Mouse (Mus musculus): ENCODE results near the gene Evpl. TPM values are rescaled to one million over a fixed set of nuclear protein-coding genes. Genes with fewer than 3 reads are reported as not detected.
"Not testable (repeated sequence)": the region's sequence is repeated elsewhere in the genome, so short reads cannot be mapped to it uniquely, and the experiment has no call there.

Gene Evpl
- total RNA-seq (2021) = under 1 TPM; 0.15 to 0.46 TPM
- long read RNA-seq, experiment 1 = 0 reads
- long read RNA-seq, experiment 2 = 0 reads

DNA sequence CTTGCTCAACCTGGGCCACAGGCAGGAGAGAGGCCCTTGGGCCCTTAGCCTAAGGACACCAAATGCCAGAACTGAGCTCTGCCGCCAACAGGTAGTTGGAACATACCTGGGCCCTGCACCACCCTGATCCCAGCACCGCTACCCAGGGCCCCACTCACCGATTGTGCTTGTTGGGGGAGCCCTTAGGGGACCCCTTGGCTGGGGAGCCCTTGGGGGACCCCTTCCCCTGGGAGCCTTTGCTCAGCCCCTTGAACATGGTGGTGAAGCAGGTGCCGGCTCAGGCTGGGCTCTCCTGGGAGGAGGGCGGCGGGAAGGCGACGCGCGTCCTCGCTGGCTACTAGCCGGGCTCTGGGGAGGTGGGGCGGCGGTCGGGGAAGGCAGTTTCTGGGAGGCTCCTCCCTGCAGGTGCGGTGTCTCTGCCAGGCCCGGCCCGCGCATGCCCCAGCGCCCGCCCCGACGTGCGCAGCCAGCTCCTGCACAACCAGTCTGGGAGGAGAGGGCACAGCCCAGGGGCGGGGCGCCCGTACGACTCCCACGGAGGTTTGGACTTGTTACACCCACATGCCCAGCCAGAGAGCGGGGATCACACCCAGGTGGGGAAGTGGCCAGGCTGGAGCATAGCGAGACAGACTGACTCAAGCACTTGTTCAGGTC lies at the start of gene Evpl:
Gene Evpl, minus strand, starts transcription at position 336 of the 654 bp plus-strand sequence.
- peak; percentile 21 to 58 for DNase-seq

DNA sequence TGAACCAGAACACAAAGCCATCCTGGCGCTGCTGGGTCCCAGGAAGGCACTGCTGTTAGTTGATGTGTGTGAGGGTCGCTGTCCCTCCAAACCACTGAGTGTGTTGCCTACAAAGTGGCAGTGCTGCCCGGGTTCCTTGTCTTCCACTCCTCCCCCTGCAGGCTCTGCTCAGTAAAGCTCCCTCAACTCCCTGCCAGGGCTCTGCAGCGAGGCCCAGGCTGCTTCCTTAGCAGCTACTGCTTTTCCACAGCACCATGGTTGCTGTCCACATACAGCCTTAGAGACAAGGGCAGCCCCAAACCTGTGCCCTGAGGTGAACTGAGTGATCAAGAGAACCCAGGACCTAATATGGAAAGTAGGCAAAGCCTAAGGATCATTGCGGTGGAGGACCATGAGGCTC lies 49.5 kb upstream of the Evpl start:
- no peak for DNase-seq

DNA sequence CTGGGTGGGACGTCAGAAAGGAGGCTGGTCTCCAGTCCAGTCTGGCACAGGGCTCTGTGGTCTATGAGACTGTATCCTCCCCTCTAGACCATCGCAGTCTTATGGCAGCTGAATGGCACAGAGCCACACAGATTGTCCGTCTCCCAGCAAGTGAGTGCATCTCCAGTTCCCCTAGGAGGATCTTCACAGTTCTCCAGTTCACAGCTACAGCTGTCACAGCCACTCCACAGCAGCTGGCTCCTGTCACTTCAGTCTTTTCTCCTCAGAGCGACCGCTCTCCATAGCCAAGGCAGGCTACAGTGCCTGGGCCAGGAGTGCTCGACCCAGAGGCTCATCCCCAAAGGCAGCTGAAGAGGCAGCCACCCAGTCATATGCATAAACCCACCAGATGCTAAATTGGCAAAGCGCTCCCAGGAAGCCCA lies 47.9 kb upstream of the Evpl start:
- DNase-seq = peak; percentile 41 to 55

DNA sequence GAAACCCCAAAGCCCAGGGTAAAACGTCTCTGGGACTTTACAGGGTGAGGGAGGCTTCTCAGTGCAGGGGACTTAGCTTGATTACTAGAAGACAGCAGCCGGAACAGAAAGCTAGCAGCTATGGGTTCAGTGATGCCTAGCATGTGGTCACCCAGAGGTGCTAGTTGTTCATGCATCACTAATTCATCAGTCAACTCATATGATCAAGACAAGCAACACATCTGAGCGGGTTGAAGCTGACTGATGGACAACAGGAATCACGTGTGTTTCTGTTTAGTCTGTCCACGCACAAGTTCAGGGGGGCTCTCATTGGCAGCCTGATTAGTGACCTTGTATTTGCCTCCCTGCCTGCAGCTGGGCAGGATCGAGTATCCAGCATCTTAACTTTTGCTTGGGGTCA lies 46.1 kb upstream of the Evpl start:
- DNase-seq = no peak

DNA sequence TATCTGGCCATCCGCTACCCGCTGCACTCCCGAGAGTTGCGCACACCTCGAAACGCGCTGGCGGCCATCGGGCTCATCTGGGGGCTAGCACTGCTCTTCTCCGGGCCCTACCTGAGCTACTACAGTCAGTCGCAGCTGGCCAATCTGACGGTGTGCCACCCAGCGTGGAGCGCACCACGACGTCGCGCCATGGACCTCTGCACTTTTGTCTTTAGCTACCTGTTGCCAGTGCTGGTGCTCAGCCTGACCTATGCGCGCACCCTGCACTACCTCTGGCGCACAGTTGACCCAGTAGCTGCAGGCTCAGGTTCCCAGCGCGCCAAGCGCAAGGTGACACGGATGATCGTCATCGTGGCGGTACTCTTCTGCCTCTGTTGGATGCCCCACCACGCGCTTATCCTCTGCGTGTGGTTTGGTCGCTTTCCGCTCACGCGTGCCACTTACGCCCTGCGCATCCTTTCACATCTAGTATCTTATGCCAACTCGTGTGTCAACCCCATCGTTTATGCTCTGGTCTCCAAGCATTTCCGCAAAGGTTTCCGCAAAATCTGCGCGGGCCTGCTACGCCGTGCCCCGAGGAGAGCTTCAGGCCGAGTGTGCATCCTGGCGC lies 45.1 kb upstream of the Evpl start:
- DNase-seq = no peak

DNA sequence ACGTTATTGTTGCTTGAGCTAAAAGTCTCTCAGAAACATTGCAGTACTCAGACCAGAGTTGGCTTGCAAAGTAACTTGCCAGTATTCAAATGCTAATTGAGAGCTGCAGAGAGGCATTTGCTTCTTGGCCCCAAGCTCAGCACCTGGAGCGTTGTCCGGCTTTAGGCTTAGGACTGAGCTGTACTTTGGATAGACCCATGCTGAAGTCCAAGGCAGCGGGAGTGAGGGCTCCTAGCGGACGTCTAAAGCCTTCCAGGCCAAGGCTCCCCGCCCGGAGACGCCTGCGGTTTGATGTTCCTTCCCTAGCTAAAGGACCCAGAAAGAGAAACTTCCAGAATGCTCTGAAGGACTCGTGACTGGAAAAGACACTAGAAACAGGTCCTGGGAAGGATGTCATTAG lies 44.2 kb upstream of the Evpl start:
- DNase-seq = no peak

DNA sequence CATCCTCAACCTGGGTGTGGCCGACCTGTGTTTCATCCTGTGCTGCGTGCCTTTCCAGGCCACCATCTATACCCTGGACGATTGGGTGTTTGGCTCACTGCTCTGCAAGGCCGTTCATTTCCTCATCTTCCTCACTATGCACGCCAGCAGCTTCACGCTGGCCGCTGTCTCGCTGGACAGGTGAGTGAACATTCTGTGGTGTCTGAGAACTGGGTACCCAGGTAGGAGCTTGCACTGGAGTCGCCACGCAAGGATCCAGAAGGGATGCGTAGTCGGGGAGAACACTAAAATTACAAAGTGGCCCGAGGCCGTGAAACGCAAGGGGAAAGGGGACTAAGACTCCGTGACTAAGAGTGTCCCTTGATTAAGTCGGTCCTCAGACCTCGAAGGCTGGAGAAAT lies 43.8 kb upstream of the Evpl start:
- DNase-seq = no peak

DNA sequence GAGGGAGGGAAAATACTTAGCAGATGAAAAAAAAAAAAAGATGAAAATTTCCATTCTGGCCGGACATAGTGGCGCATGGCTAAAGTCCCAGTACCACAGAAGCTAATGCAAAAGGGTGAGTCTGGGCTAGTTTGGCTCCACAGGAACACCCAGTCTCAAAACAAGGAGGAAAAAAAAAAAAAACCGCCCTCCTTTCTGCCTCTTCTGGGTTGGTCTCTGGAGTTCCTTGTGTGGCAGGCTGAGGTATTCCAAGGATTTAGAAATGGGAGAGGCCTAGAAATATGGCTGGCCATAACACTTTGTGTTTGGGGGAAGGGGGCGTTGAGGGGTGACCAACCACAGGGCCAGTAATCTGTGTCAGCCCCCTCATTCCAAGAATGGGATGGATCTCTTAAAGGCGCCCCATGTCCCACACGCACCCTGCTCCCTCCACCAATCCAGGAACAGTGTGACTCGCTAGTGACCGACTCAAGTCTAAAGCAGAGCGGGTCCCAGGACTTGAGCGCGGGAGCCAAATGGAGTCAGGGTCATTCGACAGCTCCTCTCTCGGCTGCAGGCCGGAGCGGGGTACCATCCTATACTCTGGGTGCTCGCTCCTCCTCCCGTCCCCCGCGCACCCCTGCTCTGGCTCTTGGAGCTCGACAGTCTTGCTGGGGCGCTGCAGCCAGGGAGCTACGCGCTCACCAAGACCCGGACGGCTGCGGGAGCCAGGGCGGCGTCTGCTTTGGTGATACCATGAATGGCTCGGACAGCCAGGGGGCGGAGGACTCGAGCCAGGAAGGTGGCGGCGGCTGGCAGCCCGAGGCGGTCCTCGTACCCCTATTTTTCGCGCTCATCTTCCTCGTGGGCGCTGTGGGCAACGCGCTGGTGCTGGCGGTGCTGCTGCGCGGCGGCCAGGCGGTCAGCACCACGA lies 43.1 kb upstream of the Evpl start, which contains the start of gene Galr2:
Gene Galr2, plus strand, starts transcription at position 189 of the 913 bp plus-strand sequence.
- DNase-seq = no peak

DNA sequence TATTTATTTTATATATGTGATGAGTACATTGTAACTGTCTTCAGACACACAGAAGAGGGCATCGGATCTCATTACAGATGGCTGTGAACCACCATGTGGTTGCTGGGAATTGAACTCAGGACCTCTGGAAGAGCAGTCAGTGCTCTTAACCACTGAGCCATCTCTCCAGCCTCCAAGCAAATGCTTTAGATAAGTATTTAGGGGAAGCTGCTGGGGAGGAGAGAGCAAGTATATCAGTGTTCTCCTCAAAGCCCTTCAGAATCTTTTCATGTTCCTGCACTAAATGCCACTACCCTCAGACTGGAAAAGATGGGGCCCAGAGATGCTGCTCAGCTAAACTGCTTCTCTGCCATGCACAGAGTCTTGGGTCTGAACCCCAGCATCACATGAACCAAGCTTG lies 39.3 kb upstream of the Evpl start:
- DNase-seq = not testable (repeated sequence)

DNA sequence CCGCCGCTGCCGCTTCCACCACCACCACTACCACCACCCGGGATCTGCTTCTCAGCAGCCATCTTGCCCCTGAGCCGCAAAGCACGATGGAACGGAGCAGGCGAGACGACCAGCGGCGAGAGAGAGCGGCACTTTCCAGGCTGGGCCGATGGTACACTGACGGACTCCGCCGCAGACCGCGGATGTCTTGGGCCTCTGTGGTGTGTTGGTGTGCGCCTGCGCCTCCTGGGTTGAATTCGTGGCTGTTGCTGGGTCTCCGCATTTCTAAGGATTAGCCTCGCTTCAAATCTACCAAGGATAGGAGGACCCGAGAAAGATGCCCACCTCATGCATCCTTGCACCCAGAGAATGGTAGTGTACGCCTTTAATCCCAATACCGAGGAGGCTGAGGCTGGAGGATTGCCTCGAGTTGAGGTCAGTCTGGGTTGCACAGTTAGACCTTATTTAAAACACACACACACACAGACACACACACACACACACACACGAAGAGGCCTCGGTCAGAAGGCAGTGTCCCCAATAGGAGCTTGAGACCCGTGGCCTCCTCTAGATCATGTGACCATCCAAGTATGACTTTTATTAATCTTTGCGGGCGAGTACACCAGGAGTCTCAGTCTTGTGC lies 36.3 kb upstream of the Evpl start, which contains the start of gene Srp68:
Gene Srp68, minus strand, starts transcription at position 173 of the 622 bp plus-strand sequence.
- peak; percentile 95 to 97 for DNase-seq

DNA sequence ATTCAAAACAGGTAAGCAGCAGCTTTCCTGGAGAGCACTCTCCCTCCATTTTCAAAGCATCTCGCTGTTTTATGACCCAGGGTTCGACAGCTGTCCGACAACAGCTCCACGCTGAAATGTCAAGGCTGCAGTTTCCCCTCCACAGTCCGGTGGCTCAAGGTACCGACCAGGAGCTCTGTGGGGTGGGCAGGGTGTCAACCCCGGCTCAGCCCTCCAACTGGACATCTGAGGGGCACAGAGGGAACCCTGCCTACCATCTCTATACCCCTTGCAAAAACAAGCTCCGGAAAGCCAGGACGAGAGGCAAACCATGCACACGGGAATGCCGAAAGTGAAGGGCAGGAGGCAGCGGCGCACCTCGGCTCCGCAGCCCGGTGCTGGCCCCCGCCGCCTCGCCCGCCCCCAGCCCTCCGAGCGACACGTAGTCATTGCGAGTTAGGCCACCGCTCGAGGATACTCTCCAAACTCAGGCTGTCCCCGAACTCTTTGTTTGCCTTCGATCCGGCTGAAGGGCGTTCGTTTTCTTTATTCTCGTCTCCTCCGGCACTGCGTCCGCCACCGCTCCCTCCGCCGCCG lies 35.7 kb upstream of the Evpl start:
- no peak for DNase-seq

DNA sequence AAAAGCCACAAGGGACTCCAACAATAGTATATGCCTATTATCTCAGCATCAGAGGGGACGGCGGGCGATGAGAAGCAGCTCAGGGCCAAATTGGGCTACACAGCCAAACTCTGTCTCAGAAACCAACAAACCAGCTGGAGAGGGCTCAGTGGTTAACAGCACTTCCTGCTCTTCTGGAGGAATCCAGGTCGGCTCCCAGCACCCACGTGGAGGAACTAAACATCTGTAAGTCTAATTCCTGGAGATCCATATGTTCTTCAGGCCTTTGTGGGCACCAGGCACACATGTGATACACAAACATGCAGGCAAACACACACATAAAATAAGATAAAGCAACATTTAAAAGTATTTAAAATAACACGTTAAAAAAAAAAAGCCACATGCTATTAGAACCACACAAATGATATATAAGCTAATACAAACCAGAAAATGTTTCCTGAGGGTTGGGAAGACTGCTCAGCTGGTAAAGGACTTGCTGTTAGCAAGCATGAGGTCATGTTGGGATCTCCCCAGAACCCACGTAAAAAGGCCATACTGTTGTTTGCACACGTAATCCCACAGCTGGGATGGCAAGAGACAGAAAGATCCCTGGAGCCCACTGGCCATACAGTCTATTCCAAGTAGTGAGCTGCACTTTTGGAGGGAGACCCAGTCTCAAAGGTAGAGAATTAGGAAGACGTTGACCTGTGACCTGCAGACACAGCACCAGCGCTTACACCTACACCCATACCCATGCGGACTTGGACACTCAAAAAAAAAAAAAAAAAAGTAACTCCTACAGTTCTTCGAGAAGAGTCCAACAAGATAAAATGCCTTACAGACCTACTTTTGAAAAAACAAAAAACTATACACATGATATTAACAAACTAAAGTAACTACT lies 35.0 kb upstream of the Evpl start:
- no peak for DNase-seq

DNA sequence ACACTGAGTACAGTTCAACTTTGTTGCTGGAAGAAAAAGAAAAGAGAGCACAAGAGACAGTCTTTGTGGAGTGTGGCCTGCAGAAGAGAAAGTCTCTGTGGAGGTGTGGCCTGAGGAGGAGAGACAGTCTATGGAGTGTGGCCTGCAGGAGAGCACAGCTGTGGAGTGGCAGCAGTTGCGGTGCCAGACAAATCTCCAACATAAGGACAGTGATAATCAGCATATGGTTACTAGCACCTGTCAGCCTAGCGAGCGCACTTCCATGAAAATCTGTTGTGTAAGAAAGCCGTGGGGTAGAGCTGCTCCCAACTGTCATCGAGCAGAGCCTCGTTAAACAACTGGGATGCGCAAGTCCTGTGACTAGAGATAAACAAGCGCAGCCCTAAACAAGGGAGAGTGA lies 31.7 kb upstream of the Evpl start:
- DNase-seq = no peak

DNA sequence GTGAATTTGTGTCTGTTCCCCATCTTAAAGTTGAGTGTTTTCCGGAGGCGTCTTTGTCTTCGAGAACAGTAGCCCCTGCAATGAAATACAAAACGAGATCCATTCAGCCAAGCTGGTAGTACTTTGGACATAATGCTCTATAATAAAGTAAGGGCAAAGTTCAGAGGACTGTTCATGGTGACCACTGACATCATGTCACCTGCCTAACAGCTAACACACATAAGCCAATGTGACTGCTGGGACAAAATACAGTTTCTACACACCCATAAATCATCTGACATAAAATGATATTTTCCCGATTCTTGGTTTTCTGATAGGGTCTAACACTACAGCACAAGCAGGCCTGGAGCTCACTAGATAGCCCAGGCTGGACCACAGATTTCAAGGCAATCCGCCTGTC lies 30.4 kb upstream of the Evpl start:
- no peak for DNase-seq

DNA sequence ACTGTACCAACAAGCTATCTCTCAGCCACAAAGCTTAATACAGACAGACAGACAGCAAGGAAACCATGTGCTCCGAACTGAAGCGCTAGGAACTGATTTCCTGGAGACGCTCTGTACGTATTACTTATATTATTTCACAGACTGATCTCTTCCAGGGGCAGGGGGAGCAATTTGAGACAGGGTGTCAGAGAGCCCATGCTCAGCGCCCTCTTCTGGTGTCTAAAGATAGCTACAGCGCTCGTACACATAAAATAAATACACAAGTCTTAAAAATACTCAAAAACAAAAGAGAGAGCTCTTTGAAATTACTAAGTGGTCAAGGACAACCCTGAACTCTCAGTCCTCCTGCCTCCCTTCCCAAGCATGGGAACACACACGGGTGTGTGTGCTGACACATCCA lies 29.8 kb upstream of the Evpl start:
- no peak for DNase-seq

DNA sequence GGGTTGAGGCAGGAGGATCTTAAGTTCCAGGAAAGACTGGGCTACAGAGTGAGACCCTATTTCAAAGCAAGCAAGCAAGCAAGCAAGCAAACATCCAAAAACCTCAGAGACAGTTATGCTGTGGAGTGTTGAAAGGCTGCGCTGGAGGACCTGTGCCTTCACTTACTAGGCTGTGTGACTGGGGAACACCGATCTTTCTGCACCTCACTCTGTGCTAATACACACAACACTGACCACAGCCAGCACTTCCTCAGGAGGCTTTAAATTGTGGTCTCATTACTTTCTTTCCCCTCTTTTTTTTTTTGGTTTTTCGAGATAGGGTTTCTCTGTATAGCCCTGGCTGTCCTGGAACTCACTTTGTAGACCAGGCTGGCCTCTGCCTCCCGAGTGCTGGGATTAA lies 28.0 kb upstream of the Evpl start:
- DNase-seq = no peak

DNA sequence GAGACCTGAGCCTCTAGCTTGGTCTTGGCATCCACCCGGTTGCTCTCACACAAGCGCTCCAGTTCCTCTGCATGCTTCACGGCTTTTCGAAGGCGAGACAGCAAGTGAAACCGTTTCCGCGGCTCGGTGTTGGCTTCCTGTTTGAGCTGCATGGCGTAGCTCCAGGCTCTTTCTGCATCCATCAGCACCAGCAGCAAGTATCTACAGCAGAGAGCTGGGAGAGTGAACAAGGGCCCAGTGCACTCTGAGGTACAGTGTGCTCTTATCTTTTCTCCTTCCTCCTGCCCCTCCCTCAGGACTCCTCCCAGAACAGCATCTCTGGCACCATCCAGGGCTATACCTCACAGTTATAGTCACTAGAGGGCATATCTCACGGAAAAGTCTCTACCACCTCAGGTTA lies 27.5 kb upstream of the Evpl start:
- DNase-seq = no peak

DNA sequence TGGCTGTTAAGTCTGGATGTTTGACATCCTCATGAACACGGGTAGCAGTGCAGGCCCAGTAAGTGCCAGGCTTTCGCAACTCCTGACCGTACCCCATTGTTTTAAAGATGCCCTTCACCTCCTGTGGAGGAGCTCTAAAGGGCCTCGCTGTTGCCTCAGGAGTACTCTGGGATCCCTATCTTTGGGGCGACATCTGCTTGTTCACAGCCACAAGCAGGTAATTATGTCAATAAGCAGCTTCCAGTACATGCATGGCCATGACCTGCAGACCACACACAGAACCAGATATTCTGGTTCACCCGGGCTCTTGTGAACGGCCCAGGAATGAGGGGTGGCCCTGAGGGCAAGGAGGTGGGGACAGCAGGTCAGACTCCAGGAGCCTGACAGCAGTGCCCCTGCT lies 22.4 kb upstream of the Evpl start:
- no peak for DNase-seq

DNA sequence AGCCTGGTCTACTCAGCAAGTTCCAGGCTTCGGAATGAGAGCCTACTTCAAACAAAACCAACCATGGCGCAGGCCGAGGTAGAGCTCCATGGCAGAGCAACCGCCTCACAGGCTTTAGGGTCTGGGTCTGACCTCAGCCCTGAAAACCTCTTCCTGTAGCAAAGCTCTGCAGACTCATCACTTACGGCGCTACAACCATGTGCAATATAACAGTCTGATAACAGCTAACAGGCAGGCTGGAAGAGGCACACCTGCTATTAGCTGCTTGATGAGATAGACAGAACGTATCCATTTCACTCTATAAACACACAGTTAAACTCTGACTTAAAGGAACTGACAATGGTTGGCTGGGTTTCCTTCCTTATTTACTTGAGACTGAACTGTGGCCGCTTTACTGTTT lies 21.6 kb upstream of the Evpl start:
- DNase-seq = no peak

DNA sequence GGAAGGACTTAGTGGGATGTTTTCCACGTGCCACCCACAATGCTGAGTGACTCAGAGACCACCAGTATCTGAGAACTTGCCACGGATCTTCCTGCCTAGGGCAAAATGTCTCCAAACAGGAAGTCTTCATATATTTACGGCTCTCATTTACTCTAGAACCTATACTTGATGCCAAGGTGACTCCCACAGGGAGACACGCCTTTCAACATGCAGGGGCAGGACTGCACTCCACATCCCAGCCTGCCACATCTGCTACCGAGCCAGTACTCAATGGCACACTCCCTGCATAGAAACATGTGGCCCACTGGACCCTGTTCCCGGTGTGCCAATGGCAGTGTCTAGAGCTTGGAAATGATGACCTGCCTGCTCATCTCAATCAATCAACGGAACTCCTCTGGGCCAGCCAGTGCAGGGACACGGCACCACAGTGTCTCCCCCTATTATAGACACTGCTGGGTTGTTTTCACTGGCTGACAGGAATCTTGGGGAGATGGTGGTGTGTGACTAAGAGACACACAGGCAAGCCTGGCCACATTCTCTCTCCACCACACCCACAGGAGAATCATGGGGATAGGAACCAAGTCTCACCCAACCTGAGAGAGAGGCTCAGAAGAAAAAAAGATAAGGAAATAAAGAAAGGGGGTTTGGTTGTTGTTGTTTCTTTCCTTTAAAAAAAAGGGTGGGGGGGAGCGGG lies 18.3 kb upstream of the Evpl start:
- DNase-seq = no peak

All from heart, adult 18-20 months (tissue).